Mouse (Mus musculus): ENCODE data around the gene Gm42715. TPM values are rescaled to one million over a fixed set of nuclear protein-coding genes. Genes with fewer than 3 reads are reported as not detected.

Gene Gm42715
- total and polyA plus RNA-seq, 3 experiments = 4.5 to 72.9 (median 23.1) TPM

GRCm38 (mm10) chr7:127511808-127512230, 7.6 kb upstream of the Gm42715 start, which contains the start of gene Srcap:
Srcap (plus strand) TSS chr7:127511983.
- H3K36me3 ChIP-seq (replicated peaks) = peaks cover 28% of the 10 kb centered on the region
- peak within 1 kb of the TSS; percentile 87 for H3K4me3 ChIP-seq (ENCODE audit: low read depth, low read length)
- ATAC-seq (ENCODE audit: extremely low read depth, insufficient number of reproducible peaks, low FRiP score, poor library complexity, severe bottlenecking) = peak; percentile 97
- DNase-seq (ENCODE audit: low spot score) = peak; percentile 77
- TF ChIP-seq GATA2 (IDR thresholded peaks at IDR 0.05; ENCODE audit: borderline replicate concordance, low read depth, low read length) = no peak
- no peak; the same call in 1 of the 2 replicates for TF ChIP-seq POLR2AphosphoS5 (IDR thresholded peaks at IDR 0.05; ENCODE audit: insufficient replicate concordance, low read depth, low read length)
- no peak; the same call in 1 of the 2 replicates for TF ChIP-seq TAL1 (conservative IDR thresholded peaks at IDR 0.05; ENCODE audit: low read depth, low read length)
- no peak for TF ChIP-seq GATA1 (IDR thresholded peaks at IDR 0.05; ENCODE audit: borderline replicate concordance, low read length)
- TF ChIP-seq CTCF (IDR thresholded peaks at IDR 0.05; ENCODE audit: low read depth, low read length) = no peak
- H3K4me1 ChIP-seq (ENCODE audit: insufficient read depth, low read depth, low read length) = peaks cover 41% of the 10 kb centered on the region
- no peaks in the 10 kb centered on the region for H3K9me3 ChIP-seq (replicated peaks)
- H3K27me3 ChIP-seq (ENCODE audit: insufficient read depth, low read length) = no peaks in the 10 kb centered on the region

- DNase-seq (ENCODE audit: low spot score) (peak; percentile 93), ATAC-seq (ENCODE audit: extremely low read depth, insufficient number of reproducible peaks, low FRiP score, poor library complexity, severe bottlenecking) (peak; percentile 45; the same call in 1 of the 2 replicates)
- Histone ChIP-seq H3K36me3 (replicated peaks) (peaks cover 34% of the 10 kb centered on the region), H3K4me3 (ENCODE audit: low read depth, low read length) (peak overlapping the region; percentile 87), H3K9me3 (replicated peaks) (no peaks in the 10 kb centered on the region), H3K27me3 (ENCODE audit: insufficient read depth, low read length) (no peaks in the 10 kb centered on the region), H3K4me1 (ENCODE audit: insufficient read depth, low read depth, low read length) (peaks cover 41% of the 10 kb centered on the region)
- TF ChIP-seq GATA2 (IDR thresholded peaks at IDR 0.05; ENCODE audit: borderline replicate concordance, low read depth, low read length) (no peak), POLR2AphosphoS5 (IDR thresholded peaks at IDR 0.05; ENCODE audit: insufficient replicate concordance, low read depth, low read length) (no peak; the same call in 1 of the 2 replicates), CTCF (IDR thresholded peaks at IDR 0.05; ENCODE audit: low read depth, low read length) (no peak), TAL1 (conservative IDR thresholded peaks at IDR 0.05; ENCODE audit: low read depth, low read length) (no peak), GATA1 (IDR thresholded peaks at IDR 0.05; ENCODE audit: borderline replicate concordance, low read length) (no peak)
Observed at GRCm38 (mm10) chr7:127512231-127513015, 7.0 kb upstream of the Gm42715 start.

- H3K27me3 ChIP-seq (ENCODE audit: insufficient read depth, low read length) = no peaks in the 10 kb centered on the region
- H3K36me3 ChIP-seq (replicated peaks) = peaks cover 40% of the 10 kb centered on the region
- peak; percentile 20 for DNase-seq (ENCODE audit: low spot score)
- H3K4me1 ChIP-seq (ENCODE audit: insufficient read depth, low read depth, low read length) = peaks cover 41% of the 10 kb centered on the region
- no peak for TF ChIP-seq TAL1 (conservative IDR thresholded peaks at IDR 0.05; ENCODE audit: low read depth, low read length)
- ATAC-seq (ENCODE audit: extremely low read depth, insufficient number of reproducible peaks, low FRiP score, poor library complexity, severe bottlenecking) = no peak
- peak overlapping the region; percentile 87 for H3K4me3 ChIP-seq (ENCODE audit: low read depth, low read length)
- no peaks in the 10 kb centered on the region for H3K9me3 ChIP-seq (replicated peaks)
Observed at GRCm38 (mm10) chr7:127513016-127513390, 6.4 kb upstream of the Gm42715 start.

GRCm38 (mm10) chr7:127513781-127514180, 5.6 kb upstream of the Gm42715 start:
- H3K27me3 ChIP-seq (ENCODE audit: insufficient read depth, low read length) = no peaks in the 10 kb centered on the region
- peaks cover 41% of the 10 kb centered on the region for H3K4me1 ChIP-seq (ENCODE audit: insufficient read depth, low read depth, low read length)
- no peaks in the 10 kb centered on the region for H3K9me3 ChIP-seq (replicated peaks)
- TF ChIP-seq GATA2 (IDR thresholded peaks at IDR 0.05; ENCODE audit: borderline replicate concordance, low read depth, low read length) (no peak), GATA1 (IDR thresholded peaks at IDR 0.05; ENCODE audit: borderline replicate concordance, low read length) (no peak), POLR2AphosphoS5 (IDR thresholded peaks at IDR 0.05; ENCODE audit: insufficient replicate concordance, low read depth, low read length) (no peak), CTCF (IDR thresholded peaks at IDR 0.05; ENCODE audit: low read depth, low read length) (no peak), TAL1 (conservative IDR thresholded peaks at IDR 0.05; ENCODE audit: low read depth, low read length) (no peak)
- H3K4me3 ChIP-seq (ENCODE audit: low read depth, low read length) = peak overlapping the region; percentile 87
- H3K36me3 ChIP-seq (replicated peaks) = peaks cover 47% of the 10 kb centered on the region
- DNase-seq (ENCODE audit: low spot score) (no peak), ATAC-seq (ENCODE audit: extremely low read depth, insufficient number of reproducible peaks, low FRiP score, poor library complexity, severe bottlenecking) (no peak)

GRCm38 (mm10) chr7:127515846-127516245, 3.5 kb upstream of the Gm42715 start:
- Histone ChIP-seq H3K9me3 (replicated peaks) (no peaks in the 10 kb centered on the region), H3K4me1 (ENCODE audit: insufficient read depth, low read depth, low read length) (peaks cover 35% of the 10 kb centered on the region), H3K4me3 (ENCODE audit: low read depth, low read length) (no peak overlapping the region; the same call in 1 of the 2 replicates), H3K36me3 (replicated peaks) (peaks cover 63% of the 10 kb centered on the region), H3K27me3 (ENCODE audit: insufficient read depth, low read length) (no peaks in the 10 kb centered on the region)
- DNase-seq (ENCODE audit: low spot score) (no peak), ATAC-seq (ENCODE audit: extremely low read depth, insufficient number of reproducible peaks, low FRiP score, poor library complexity, severe bottlenecking) (no peak)
- TF ChIP-seq TAL1 (conservative IDR thresholded peaks at IDR 0.05; ENCODE audit: low read depth, low read length) = no peak
- TF ChIP-seq CTCF (IDR thresholded peaks at IDR 0.05; ENCODE audit: low read depth, low read length) = no peak
- TF ChIP-seq POLR2AphosphoS5 (IDR thresholded peaks at IDR 0.05; ENCODE audit: insufficient replicate concordance, low read depth, low read length) = no peak
- no peak for TF ChIP-seq GATA2 (IDR thresholded peaks at IDR 0.05; ENCODE audit: borderline replicate concordance, low read depth, low read length)
- TF ChIP-seq GATA1 (IDR thresholded peaks at IDR 0.05; ENCODE audit: borderline replicate concordance, low read length) = no peak

GRCm38 (mm10) chr7:127516344-127516743, 3.0 kb upstream of the Gm42715 start:
- Histone ChIP-seq H3K36me3 (replicated peaks) (peaks cover 68% of the 10 kb centered on the region), H3K4me3 (ENCODE audit: low read depth, low read length) (no peak overlapping the region), H3K27me3 (ENCODE audit: insufficient read depth, low read length) (no peaks in the 10 kb centered on the region), H3K4me1 (ENCODE audit: insufficient read depth, low read depth, low read length) (peaks cover 30% of the 10 kb centered on the region), H3K9me3 (replicated peaks) (no peaks in the 10 kb centered on the region)
- no peak for DNase-seq (ENCODE audit: low spot score)
- TF ChIP-seq GATA2 (IDR thresholded peaks at IDR 0.05; ENCODE audit: borderline replicate concordance, low read depth, low read length) (no peak), CTCF (IDR thresholded peaks at IDR 0.05; ENCODE audit: low read depth, low read length) (no peak), GATA1 (IDR thresholded peaks at IDR 0.05; ENCODE audit: borderline replicate concordance, low read length) (no peak), TAL1 (conservative IDR thresholded peaks at IDR 0.05; ENCODE audit: low read depth, low read length) (no peak), POLR2AphosphoS5 (IDR thresholded peaks at IDR 0.05; ENCODE audit: insufficient replicate concordance, low read depth, low read length) (no peak)
- no peak for ATAC-seq (ENCODE audit: extremely low read depth, insufficient number of reproducible peaks, low FRiP score, poor library complexity, severe bottlenecking)
